Comparison of ENCODE assay signal across 12 mouse cellular contexts in genomic region chr8:88409401-88409940, GRCm38 (mm10). TPM values are rescaled to one million over a fixed set of nuclear protein-coding genes. Genes with fewer than 3 reads are reported as not detected.
DNase-seq lines count a peak whose midpoint lies in the region; ATAC-seq lines count a peak whose summit lies in the region.
"Had no signal": no experiment of that assay in that cellular context is flagged by ENCODE, and none has a peak within 500 bp of the region (broad histone marks: within the 10 kb centered on the region; RNA-seq: fewer than 3 reads in every experiment).

No protein-coding gene starts in this region.

- H3K36me3 ChIP-seq in heart, embryonic 11.5 days (ENCODE audit: control insufficient read depth, insufficient read depth, low read length): no peaks in the 10 kb centered on the region
- no peaks in the 10 kb centered on the region for H3K36me3 ChIP-seq in lung, embryonic 16.5 days (ENCODE audit: control insufficient read depth, insufficient read depth, low read length)
- H3K36me3 ChIP-seq: intestine, embryonic 15.5 days had no signal

- H3K9me3 ChIP-seq in heart, embryonic 11.5 days (replicated peaks; ENCODE audit: control insufficient read depth, low read length): no peaks in the 10 kb centered on the region
- H3K9me3 ChIP-seq in lung, embryonic 16.5 days (ENCODE audit: control insufficient read depth, low read length): peaks cover 4% of the 10 kb centered on the region; the same call in 1 of the 2 replicates
- H3K9me3 ChIP-seq: intestine, embryonic 15.5 days had no signal

- peak overlapping the region; percentile 60 for H3K4me2 ChIP-seq in heart, embryonic 11.5 days
- H3K4me2 ChIP-seq in lung, embryonic 16.5 days (ENCODE audit: low read depth, low read length): no peak overlapping the region
- H3K4me2 ChIP-seq: intestine, embryonic 15.5 days had no signal

- peak overlapping the region; percentile 52; the same call in 1 of the 2 replicates for H3K9ac ChIP-seq in heart, embryonic 11.5 days (ENCODE audit: low read depth, low read length)
- H3K9ac ChIP-seq in lung, embryonic 16.5 days (ENCODE audit: low read length): no peak overlapping the region
- H3K9ac ChIP-seq: intestine, embryonic 15.5 days had no signal

- H3K4me1 ChIP-seq in heart, embryonic 11.5 days (ENCODE audit: control insufficient read depth, insufficient read depth, low read length): peaks cover 4% of the 10 kb centered on the region; the same call in 1 of the 2 replicates
- peaks cover 9% of the 10 kb centered on the region for H3K4me1 ChIP-seq in lung, embryonic 16.5 days (replicated peaks; ENCODE audit: control insufficient read depth, insufficient read depth, low read length)
- H3K4me1 ChIP-seq: intestine, embryonic 15.5 days had no signal

- ATAC-seq in heart, embryonic 11.5 days (replicated peaks; ENCODE audit: insufficient number of reproducible peaks, low FRiP score, low TSS enrichment): 0 out of 2 replicates have a peak, but pooled peaks have one; percentile 52
- peak; percentile 71 for ATAC-seq in lung, embryonic 16.5 days (ENCODE audit: low read depth)
- ATAC-seq: intestine, embryonic 15.5 days had no signal

- no peaks in the 10 kb centered on the region for H3K27me3 ChIP-seq in heart, embryonic 11.5 days (ENCODE audit: control insufficient read depth, insufficient read depth, low read length)
- H3K27me3 ChIP-seq in lung, embryonic 16.5 days (ENCODE audit: control insufficient read depth, insufficient read depth, low read depth, low read length): no peaks in the 10 kb centered on the region
- H3K27me3 ChIP-seq: intestine, embryonic 15.5 days had no signal

- 29% methylated on average over 11 of the region's 11 CpGs for WGBS in heart, embryonic 11.5 days (ENCODE audit: insufficient replicate concordance)
- 31% methylated on average over 11 of the region's 11 CpGs for WGBS in lung, embryonic 16.5 days

- no peak for DNase-seq in heart, adult 8-10 months (ENCODE audit: low spot score)
- DNase-seq in lung, postnatal 14 days: no peak
- peak; percentile 21 for DNase-seq in heart, postnatal 4 days
- DNase-seq in retina, embryonic 14.5 days (ENCODE audit: low spot score): peak; percentile 73
- DNase-seq in spleen, adult 12 weeks (ENCODE audit: low spot score): no peak
- no peak for DNase-seq in layer of hippocampus, adult 9-10 months (ENCODE audit: low spot score)
- DNase-seq: cerebellum, postnatal 36 days; thymus, postnatal 25 days had no signal

- no peak overlapping the region for H3K27ac ChIP-seq in heart, embryonic 11.5 days (ENCODE audit: low read depth, low read length)
- no peak overlapping the region for H3K27ac ChIP-seq in lung, embryonic 16.5 days (ENCODE audit: low read length)
- H3K27ac ChIP-seq: intestine, embryonic 15.5 days; left cerebral cortex, adult 2 months had no signal

- peak overlapping the region; percentile 30 for H3K4me3 ChIP-seq in heart, embryonic 11.5 days (ENCODE audit: low read depth, low read length)
- H3K4me3 ChIP-seq in lung, embryonic 16.5 days (ENCODE audit: low read length): no peak overlapping the region
- H3K4me3 ChIP-seq: intestine, embryonic 15.5 days; left cerebral cortex, adult 2 months had no signal

RNA-seq across cellular contexts. Expression of gene Brd7, which starts 47.5 kb away (rescaled TPM):
- polyA plus RNA-seq in heart, embryonic 11.5 days (2014; fragmentation: Nextera tagmentation; extraction: Ambion mirVana): 73.3 and 79.7 TPM in 2 replicates
- 10 to 100 TPM; 74.5 to 90.1 (median 75.6) TPM for total RNA-seq in heart, adult 8-10 months (2022)
- polyA plus RNA-seq in lung, embryonic 16.5 days (2015; fragmentation: Nextera tagmentation; extraction: Ambion mirVana): 56.0 and 70.7 TPM in 2 replicates
- 10 to 100 TPM; 73.4 to 87.1 TPM for total RNA-seq in heart, postnatal 4 days (2021)

Comparison
In these comparisons a context has a peak if more than half of its experiments do, and no peak if none do; other contexts are left out.
1. DNase-seq: peak in heart, postnatal 4 days (single experiment) and retina, embryonic 14.5 days (single experiment); none in heart, adult 8-10 months (single experiment), lung, postnatal 14 days (single experiment), spleen, adult 12 weeks (single experiment) and layer of hippocampus, adult 9-10 months (single experiment).